ENCODE assay signal across 11 mouse cellular contexts in the genomic region with DNA sequence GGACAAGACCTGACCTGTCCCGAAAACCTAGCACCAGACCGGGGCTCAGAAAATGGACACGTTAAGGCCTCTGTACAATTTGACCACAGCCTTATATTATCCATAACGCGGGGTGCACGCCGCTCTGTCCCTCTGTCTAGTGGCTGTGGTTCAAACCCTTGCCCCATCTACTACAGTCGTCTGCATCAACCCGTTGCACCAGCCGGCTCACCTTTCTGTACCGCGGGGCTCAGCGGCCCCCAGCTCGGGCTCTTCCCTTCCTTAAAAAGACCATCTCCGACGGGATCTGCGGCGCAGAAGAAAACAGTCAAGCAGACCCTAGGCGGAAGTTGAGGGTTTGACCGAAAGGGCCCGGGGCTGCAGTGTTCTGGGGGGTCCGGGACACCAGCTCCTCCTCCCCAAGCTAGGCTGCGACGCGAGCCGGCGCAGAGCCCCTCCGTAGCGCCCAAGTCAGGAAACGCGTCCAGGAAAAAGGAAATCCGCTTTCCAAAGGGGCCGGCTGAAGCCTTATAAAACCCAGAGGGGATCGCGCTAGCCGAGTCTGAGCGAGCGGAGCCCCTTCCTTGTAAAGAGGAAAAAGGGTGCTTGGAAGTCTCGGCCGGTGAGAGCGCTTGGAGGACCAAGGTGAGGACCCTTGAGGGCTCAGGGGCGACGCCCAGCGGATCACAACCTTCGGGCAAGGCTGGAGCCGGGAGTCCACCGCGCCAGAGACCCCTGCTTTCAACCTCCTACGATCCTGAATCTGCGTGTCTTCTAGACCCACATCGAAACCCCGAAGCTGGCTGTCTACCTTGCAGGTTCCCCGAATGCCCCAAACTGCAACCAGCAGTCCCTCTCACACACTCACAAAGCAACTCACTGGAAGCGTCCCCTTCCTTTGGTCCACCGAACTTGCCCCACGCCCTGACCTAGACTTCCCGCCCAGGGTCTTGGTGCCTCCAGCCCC. TPM values are rescaled to one million over a fixed set of nuclear protein-coding genes. Genes with fewer than 3 reads are reported as not detected.
A peak's percentile ranks its signal among the peaks of the same experiment; 100 is the strongest.
DNase-seq lines count a peak whose midpoint lies in the region; ATAC-seq and TF ChIP-seq lines count a peak whose summit lies in the region.
"Had no signal": no experiment of that assay in that cellular context is flagged by ENCODE, and none has a peak within 500 bp of the region (broad histone marks: within the 10 kb centered on the region; RNA-seq: fewer than 3 reads in every experiment).

No protein-coding gene starts in this region.

- peaks cover 95% of the 10 kb centered on the region for H3K27me3 ChIP-seq in heart, embryonic 13.5 days (replicated peaks)
- peaks cover 94% of the 10 kb centered on the region for H3K27me3 ChIP-seq in embryonic facial prominence, embryonic 12.5 days
- H3K27me3 ChIP-seq in intestine, embryonic 15.5 days (replicated peaks): peaks cover 81% of the 10 kb centered on the region
- H3K27me3 ChIP-seq in midbrain, postnatal 0 days (ENCODE audit: insufficient read depth, low read length): peaks cover 62% of the 10 kb centered on the region

- H3K4me2 ChIP-seq in heart, embryonic 13.5 days: peak overlapping the region; percentile 72
- peak overlapping the region; percentile 44 for H3K4me2 ChIP-seq in embryonic facial prominence, embryonic 12.5 days (replicated peaks)
- H3K4me2 ChIP-seq in intestine, embryonic 15.5 days (replicated peaks): peak overlapping the region; percentile 53
- H3K4me2 ChIP-seq in midbrain, postnatal 0 days (ENCODE audit: low read depth, low read length, poor library complexity, severe bottlenecking): peak overlapping the region; percentile 44

- WGBS in heart, embryonic 13.5 days: under 1% methylated on average over 57 of the region's 57 CpGs
- under 1% methylated on average over 57 of the region's 57 CpGs for WGBS in embryonic facial prominence, embryonic 12.5 days
- 1% methylated on average over 57 of the region's 57 CpGs for WGBS in intestine, embryonic 15.5 days
- WGBS in midbrain, postnatal 0 days: 2% methylated on average over 55 of the region's 57 CpGs

- H3K9ac ChIP-seq in heart, embryonic 13.5 days: peak overlapping the region; percentile 69
- peak overlapping the region; percentile 19; the same call in 1 of the 2 replicates for H3K9ac ChIP-seq in embryonic facial prominence, embryonic 12.5 days
- H3K9ac ChIP-seq in intestine, embryonic 15.5 days: no peak overlapping the region
- H3K9ac ChIP-seq in midbrain, postnatal 0 days (replicated peaks; ENCODE audit: low read length, poor library complexity, severe bottlenecking): no peak overlapping the region

- no peaks in the 10 kb centered on the region for H3K9me3 ChIP-seq in heart, embryonic 13.5 days
- no peaks in the 10 kb centered on the region for H3K9me3 ChIP-seq in embryonic facial prominence, embryonic 12.5 days
- no peaks in the 10 kb centered on the region for H3K9me3 ChIP-seq in intestine, embryonic 15.5 days
- no peaks in the 10 kb centered on the region for H3K9me3 ChIP-seq in midbrain, postnatal 0 days (ENCODE audit: low read length)

- TF ChIP-seq CTCF in midbrain, postnatal 0 days (IDR thresholded peaks at IDR 0.05): no peak

- H3K4me1 ChIP-seq in heart, embryonic 13.5 days: peaks cover 34% of the 10 kb centered on the region
- H3K4me1 ChIP-seq in embryonic facial prominence, embryonic 12.5 days: peaks cover 28% of the 10 kb centered on the region
- peaks cover 26% of the 10 kb centered on the region for H3K4me1 ChIP-seq in intestine, embryonic 15.5 days (replicated peaks)
- H3K4me1 ChIP-seq in midbrain, postnatal 0 days (ENCODE audit: insufficient read depth, low read length): peaks cover 17% of the 10 kb centered on the region

- H3K4me3 ChIP-seq in heart, embryonic 13.5 days: peak overlapping the region; percentile 48
- peak overlapping the region; percentile 29 for H3K4me3 ChIP-seq in embryonic facial prominence, embryonic 12.5 days
- peak overlapping the region; percentile 24 for H3K4me3 ChIP-seq in intestine, embryonic 15.5 days (replicated peaks)
- H3K4me3 ChIP-seq in midbrain, postnatal 0 days (ENCODE audit: low read depth, low read length): peak overlapping the region; percentile 26; the same call in 1 of the 2 replicates

- no peak for DNase-seq in heart, postnatal 14 days
- DNase-seq in midbrain, postnatal 0 days (ENCODE audit: low spot score): no peak
- no peak for DNase-seq in left cerebral cortex, adult 9 months (ENCODE audit: low spot score in 2 of 2)
- DNase-seq in spleen, postnatal 14 days (ENCODE audit: low spot score in 2 of 2): no peak
- DNase-seq in gastrocnemius, postnatal 25 days: no peak

- 0 out of 2 replicates have a peak, but pooled peaks have one; percentile 19 for ATAC-seq in heart, embryonic 13.5 days (ENCODE audit: extremely low read depth, insufficient number of reproducible peaks, low FRiP score, low TSS enrichment)
- no peak for ATAC-seq in embryonic facial prominence, embryonic 12.5 days (ENCODE audit: insufficient number of reproducible peaks, insufficient read depth, low FRiP score, low TSS enrichment)
- no peak for ATAC-seq in intestine, embryonic 15.5 days
- ATAC-seq in midbrain, postnatal 0 days (ENCODE audit: low FRiP score): no peak
- ATAC-seq: CD4-positive, CD25-positive, alpha-beta regulatory T cell, adult 4 months had no signal

- H3K27ac ChIP-seq in heart, embryonic 13.5 days (replicated peaks): peak overlapping the region; percentile 46; the same call in 1 of the 2 replicates
- no peak overlapping the region for H3K27ac ChIP-seq in embryonic facial prominence, embryonic 12.5 days
- H3K27ac ChIP-seq in intestine, embryonic 15.5 days: no peak overlapping the region
- no peak overlapping the region for H3K27ac ChIP-seq in midbrain, postnatal 0 days (ENCODE audit: low read depth, low read length)
- H3K27ac ChIP-seq: macrophage had no signal

- H3K36me3 ChIP-seq in heart, embryonic 13.5 days: no peaks in the 10 kb centered on the region
- H3K36me3 ChIP-seq in embryonic facial prominence, embryonic 12.5 days: no peaks in the 10 kb centered on the region
- H3K36me3 ChIP-seq in intestine, embryonic 15.5 days: no peaks in the 10 kb centered on the region
- no peaks in the 10 kb centered on the region for H3K36me3 ChIP-seq in midbrain, postnatal 0 days (ENCODE audit: insufficient read depth, low read length)

- intact Hi-C loops in heart, postnatal 14 days (cut with DNase I): no loop called here

RNA-seq across cellular contexts. Expression of gene Fev, which starts 0.8 kb away (rescaled TPM):
- polyA plus RNA-seq in heart, embryonic 13.5 days (2015; fragmentation: Nextera tagmentation; extraction: Ambion mirVana): 0.90 and 1.4 TPM in 2 replicates
- total RNA-seq in heart, postnatal 14 days (2021): not detected
- polyA plus RNA-seq in embryonic facial prominence, embryonic 12.5 days (2016; fragmentation: Nextera tagmentation; extraction: Ambion mirVana): 0.32 and 0.56 TPM in 2 replicates
- 2.2 and 2.9 TPM in 2 replicates for polyA plus RNA-seq in intestine, embryonic 15.5 days (2015; fragmentation: Nextera tagmentation; extraction: Ambion mirVana)
- 3.4 and 3.8 TPM in 2 replicates for total RNA-seq in midbrain, postnatal 0 days (2014; rRNA removed)
- 1.8 and 2.3 TPM in 2 replicates for polyA plus RNA-seq in midbrain, postnatal 0 days (2015; fragmentation: Nextera tagmentation; extraction: Ambion mirVana)
- not detected for total RNA-seq in gastrocnemius, postnatal 25 days (2021)
- total RNA-seq: gastrocnemius, postnatal 4 days had no signal
- polyA plus RNA-seq: CD4-positive, CD25-positive, alpha-beta regulatory T cell, adult 4 months; macrophage had no signal

RNA-seq across cellular contexts. Expression of gene Cryba2, which starts 8.5 kb away (rescaled TPM):
- not detected in 2 replicates for polyA plus RNA-seq in heart, embryonic 13.5 days (2015; fragmentation: Nextera tagmentation; extraction: Ambion mirVana)
- total RNA-seq in heart, postnatal 14 days (2021): not detected
- 8.4 and 16.1 TPM in 2 replicates for polyA plus RNA-seq in embryonic facial prominence, embryonic 12.5 days (2016; fragmentation: Nextera tagmentation; extraction: Ambion mirVana)
- polyA plus RNA-seq in intestine, embryonic 15.5 days (2015; fragmentation: Nextera tagmentation; extraction: Ambion mirVana): 1.7 and 3.0 TPM in 2 replicates
- not detected in 2 replicates for total RNA-seq in midbrain, postnatal 0 days (2014; rRNA removed)
- 0.49 and 0.80 TPM in 2 replicates for polyA plus RNA-seq in midbrain, postnatal 0 days (2015; fragmentation: Nextera tagmentation; extraction: Ambion mirVana)
- total RNA-seq in gastrocnemius, postnatal 25 days (2021): not detected
- total RNA-seq: gastrocnemius, postnatal 4 days had no signal
- polyA plus RNA-seq: CD4-positive, CD25-positive, alpha-beta regulatory T cell, adult 4 months; macrophage had no signal

RNA-seq across cellular contexts. Expression of gene Cdk5r2, which starts 29.7 kb away (rescaled TPM):
- polyA plus RNA-seq in heart, embryonic 13.5 days (2015; fragmentation: Nextera tagmentation; extraction: Ambion mirVana): not detected in 2 replicates
- not detected for total RNA-seq in heart, postnatal 14 days (2021)
- polyA plus RNA-seq in embryonic facial prominence, embryonic 12.5 days (2016; fragmentation: Nextera tagmentation; extraction: Ambion mirVana): 0.31 and 0.47 TPM in 2 replicates
- polyA plus RNA-seq in intestine, embryonic 15.5 days (2015; fragmentation: Nextera tagmentation; extraction: Ambion mirVana): 0.13 and 0.16 TPM in 2 replicates
- 64.0 and 70.2 TPM in 2 replicates for total RNA-seq in midbrain, postnatal 0 days (2014; rRNA removed)
- polyA plus RNA-seq in midbrain, postnatal 0 days (2015; fragmentation: Nextera tagmentation; extraction: Ambion mirVana): 15.4 and 17.8 TPM in 2 replicates
- not detected for total RNA-seq in gastrocnemius, postnatal 25 days (2021)
- polyA plus RNA-seq: CD4-positive, CD25-positive, alpha-beta regulatory T cell, adult 4 months; macrophage had no signal

RNA-seq across cellular contexts. Expression of gene Cfap65, which starts 50.9 kb away (rescaled TPM):
- polyA plus RNA-seq in heart, embryonic 13.5 days (2015; fragmentation: Nextera tagmentation; extraction: Ambion mirVana): not detected in 2 replicates
- total RNA-seq in heart, postnatal 14 days (2021): under 1 TPM in 1 of 2 experiments, not detected in 1; 0.45 TPM
- 0.04 and 0.06 TPM in 2 replicates for polyA plus RNA-seq in embryonic facial prominence, embryonic 12.5 days (2016; fragmentation: Nextera tagmentation; extraction: Ambion mirVana)
- polyA plus RNA-seq in intestine, embryonic 15.5 days (2015; fragmentation: Nextera tagmentation; extraction: Ambion mirVana): 0.08 and 0.19 TPM in 2 replicates
- 4.0 and 4.1 TPM in 2 replicates for total RNA-seq in midbrain, postnatal 0 days (2014; rRNA removed)
- polyA plus RNA-seq in midbrain, postnatal 0 days (2015; fragmentation: Nextera tagmentation; extraction: Ambion mirVana): 0.94 and 1.5 TPM in 2 replicates
- total RNA-seq in gastrocnemius, postnatal 25 days (2021): not detected
- total RNA-seq: gastrocnemius, postnatal 4 days had no signal
- polyA plus RNA-seq: CD4-positive, CD25-positive, alpha-beta regulatory T cell, adult 4 months; macrophage had no signal

Comparison
In these comparisons a context has a peak if more than half of its experiments do, and no peak if none do; other contexts are left out.
1. H3K9ac ChIP-seq: peak in heart, embryonic 13.5 days (single experiment) and embryonic facial prominence, embryonic 12.5 days (single experiment); none in intestine, embryonic 15.5 days (single experiment) and midbrain, postnatal 0 days (single experiment).
2. RNA of gene Cdk5r2, which starts 29.7 kb away (polyA plus RNA-seq): 15.4 to 17.8 TPM in midbrain, postnatal 0 days; 0.31 to 0.47 TPM in embryonic facial prominence, embryonic 12.5 days, 0.13 to 0.16 TPM in intestine, embryonic 15.5 days and not detected in heart, embryonic 13.5 days; every median in the first group is over 10 times any median in the second.
3. Peak in every context shown above with its lines, with median percentiles within 50 percentile points of each other: H3K4me2 ChIP-seq and H3K4me3 ChIP-seq.